Mouse (Mus musculus) T-helper 2 cell (primary cell): Measurements from ENCODE around the gene Ube2n.

Source experiments
- in situ Hi-C: fragments of 300-600 bp; cut with MboI, MseI; formaldehyde crosslinking; loops from one replicate; pipeline ENCODE4 v1.15.1; 2025; ENCODE audit warnings: high pct_unique_total_duplicates

The Ube2n gene

GRCm38 (mm10) chr10:95587509-95588220 lies 72.7 kb downstream of the Ube2n start:
- in situ Hi-C loops = no loop called here

GRCm38 (mm10) chr10:95589196-95589595 lies 74.3 kb downstream of the Ube2n start:
- in situ Hi-C loops = no loop called here

DNA sequence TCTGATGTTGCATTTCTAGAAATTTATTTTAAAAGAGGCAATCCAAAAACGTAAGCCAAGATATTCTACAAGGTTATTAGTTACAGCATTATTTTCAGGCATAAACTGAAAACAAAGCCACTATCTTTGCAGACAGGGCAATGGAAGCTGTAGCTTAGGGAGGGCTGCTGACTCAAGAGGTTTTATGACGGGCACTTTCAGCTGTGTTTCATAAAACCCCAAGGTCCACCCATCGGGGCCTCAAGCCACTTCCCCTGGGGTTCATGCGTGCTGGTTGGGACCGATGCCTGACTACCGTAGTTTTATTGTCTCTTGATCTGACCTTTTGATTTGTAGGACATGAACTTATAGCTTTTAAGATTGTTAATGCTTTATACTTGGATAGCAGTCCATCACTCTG lies 75.3 kb downstream of the Ube2n start:
- in situ Hi-C loops = no loop called here

DNA sequence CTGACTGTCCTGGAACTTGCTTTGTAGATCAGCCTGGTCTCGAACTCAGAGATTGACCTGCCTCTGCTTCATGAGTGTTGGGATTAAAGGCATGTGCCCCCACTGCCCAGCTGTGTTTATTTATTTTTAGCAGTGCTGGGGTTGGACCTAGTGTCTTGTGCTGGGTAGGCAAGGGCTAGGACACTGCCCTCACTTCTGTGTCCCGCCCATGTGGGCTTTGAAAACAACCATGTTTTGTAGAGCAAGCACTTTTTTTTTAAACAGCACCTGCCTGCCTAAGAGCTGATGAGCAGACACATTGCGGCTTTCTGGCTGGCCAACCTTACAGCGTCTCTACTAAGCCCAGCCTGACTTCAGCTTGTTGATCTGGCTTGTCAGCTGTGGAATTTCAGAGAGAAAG lies 76.3 kb downstream of the Ube2n start:
- in situ Hi-C loops = no loop called here

- in situ Hi-C loops = no loop called here
Observed at GRCm38 (mm10) chr10:95594414-95594813, 79.5 kb downstream of the Ube2n start.
